Mouse (Mus musculus) layer of hippocampus, postnatal 14 days (tissue): ENCODE results near the gene Trim69. TPM values are rescaled to one million over a fixed set of nuclear protein-coding genes. Genes with fewer than 3 reads are reported as not detected.
A peak's percentile ranks its signal among the peaks of the same experiment; 100 is the strongest.

ENCODE experiments used
- DNase-seq, 2 experiments: peaks; one replicate each; pipeline ENCODE4 v3.0.0; 2021 to 2022; ENCODE audit warnings: low spot score in 2 of 2, mixed read lengths in 1 of 2
- total RNA-seq, 2 experiments: library from RNA; stranded (reverse); gene quantifications; 2 replicates each; pipeline ENCODE4 v1.2.3; 2021

The Trim69 gene
- total RNA-seq, 2 experiments from 2014 or later = not detected

- DNase-seq = no peak
Observed at GRCm38 (mm10) chr2:122152850-122153249, 7.7 kb upstream of the Trim69 start.

- no peak for DNase-seq
Observed at GRCm38 (mm10) chr2:122153681-122154365, 6.7 kb upstream of the Trim69 start.

DNA sequence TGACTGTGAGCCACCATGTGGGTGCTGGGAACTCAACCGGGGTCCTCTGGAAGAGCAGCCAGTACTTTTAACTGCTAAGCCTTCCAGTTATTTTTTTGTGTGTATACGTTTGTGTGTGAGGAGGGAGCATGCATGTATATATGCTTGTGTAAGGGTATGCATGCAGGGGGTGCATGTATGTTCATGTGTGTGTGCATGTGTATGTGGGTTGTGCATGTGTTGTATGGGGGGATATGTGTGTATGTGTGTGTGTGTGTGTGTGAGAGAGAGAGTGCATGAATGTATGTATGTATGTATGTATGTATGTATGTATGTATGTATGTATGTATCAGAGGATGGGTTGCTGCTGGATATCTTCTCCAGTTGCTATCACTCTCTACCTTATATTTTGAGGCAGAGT is 6.0 kb upstream of the Trim69 start:
- no peak for DNase-seq

DNA sequence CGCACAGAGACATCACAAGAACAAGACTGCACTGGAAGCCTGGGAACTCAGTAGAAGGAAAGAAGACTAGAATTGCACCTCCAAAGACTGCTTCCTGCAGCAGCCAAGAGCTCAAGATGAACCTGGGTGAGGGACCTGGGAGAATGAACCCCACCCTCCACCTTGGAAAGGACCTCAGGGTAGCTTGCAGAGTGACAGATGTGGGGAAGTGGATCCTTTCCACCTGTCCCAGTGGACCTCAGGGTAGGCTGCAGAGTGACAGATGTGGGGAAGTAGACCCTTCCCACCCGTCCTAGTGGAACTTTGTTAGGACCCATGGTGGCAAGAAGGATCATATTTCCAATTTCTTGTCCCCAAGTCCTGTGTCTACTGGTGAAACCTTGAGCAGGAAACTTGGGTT is 5.2 kb upstream of the Trim69 start:
- no peak for DNase-seq

GRCm38 (mm10) chr2:122156051-122156700 is 4.3 kb upstream of the Trim69 start:
- no peak for DNase-seq

DNA sequence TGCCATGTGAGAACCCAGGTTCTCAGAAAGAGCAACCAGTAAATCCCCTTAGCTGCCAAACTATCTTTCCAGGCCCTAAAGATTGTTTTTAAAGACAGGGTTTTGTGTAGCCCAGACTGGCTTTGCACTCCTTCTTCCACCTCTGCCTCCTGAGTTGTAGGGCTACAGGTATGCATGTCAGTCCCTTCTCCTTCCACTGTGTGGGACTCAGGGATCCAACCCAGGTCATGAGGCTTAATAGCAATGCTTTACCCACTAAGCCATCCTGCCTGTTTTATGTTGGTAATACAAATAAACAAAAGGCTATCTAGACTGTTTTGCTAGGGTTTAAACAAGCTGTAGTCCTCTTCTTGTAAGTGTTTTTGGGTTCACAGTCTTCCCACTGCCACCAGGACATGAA is 2.9 kb upstream of the Trim69 start:
- no peak for DNase-seq

- DNase-seq = no peak
Observed at GRCm38 (mm10) chr2:122158362-122158802, 2.1 kb upstream of the Trim69 start.

GRCm38 (mm10) chr2:122159667-122160066 is 833 bp upstream of the Trim69 start:
- no peak for DNase-seq

DNA sequence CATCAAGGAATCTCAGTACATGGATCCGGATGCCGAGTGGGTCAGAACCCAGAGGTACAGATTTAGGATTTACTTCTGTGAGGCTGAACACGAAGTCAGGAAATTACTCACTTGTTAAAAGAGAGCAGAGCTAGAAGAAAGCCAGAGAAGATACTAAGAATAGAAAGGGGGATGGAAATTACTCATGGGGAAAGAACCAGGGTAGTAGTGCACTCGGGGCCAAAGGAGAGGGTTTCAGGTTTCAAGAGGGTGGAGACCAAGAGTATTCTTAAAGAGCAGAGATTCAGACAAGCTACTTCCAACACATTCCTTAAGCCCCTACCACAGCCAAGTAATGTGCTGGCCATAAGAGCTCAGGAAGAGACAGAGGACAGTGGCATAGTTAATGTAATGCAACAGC is 1.0 kb downstream of the Trim69 start:
- no peak for DNase-seq

- DNase-seq = no peak
Observed at GRCm38 (mm10) chr2:122162529-122162928, 2.0 kb downstream of the Trim69 start.

DNA sequence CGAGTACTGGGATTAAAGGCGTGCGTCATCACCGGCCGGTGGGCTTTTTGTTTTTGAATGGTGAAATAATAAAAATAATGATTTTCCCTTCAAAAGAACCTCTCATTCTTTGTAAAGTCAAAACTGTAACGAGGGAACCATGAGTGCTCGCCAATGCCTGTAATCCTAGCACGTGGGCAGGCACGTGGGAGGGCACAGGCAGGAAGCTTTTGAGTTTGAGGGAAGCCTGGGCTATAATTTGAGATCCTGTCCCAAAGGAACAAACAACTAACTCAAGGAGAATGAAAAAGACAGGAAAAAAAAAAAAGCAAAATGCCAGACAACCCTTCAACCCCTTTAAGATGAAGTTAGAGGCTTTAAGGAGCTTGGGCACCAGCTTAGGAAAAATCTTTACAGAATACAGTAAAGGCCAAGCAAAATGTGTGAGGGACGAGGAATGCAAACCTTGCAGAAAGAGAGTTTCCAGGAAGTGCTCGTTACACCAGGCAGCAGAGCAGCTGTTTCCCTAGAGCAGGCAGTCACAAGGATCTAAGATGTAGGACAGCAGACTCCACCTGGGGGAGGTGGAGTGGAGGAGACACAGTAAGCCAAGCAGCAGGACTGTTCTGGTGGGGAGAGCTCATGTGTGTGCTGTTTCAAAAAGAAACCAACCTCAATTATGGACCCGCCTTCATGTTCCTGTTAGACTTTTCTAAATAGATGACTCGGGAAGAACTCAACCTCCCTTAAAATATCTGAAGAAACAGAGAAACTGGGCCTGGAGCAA is 3.1 kb downstream of the Trim69 start:
- DNase-seq = no peak

GRCm38 (mm10) chr2:122164293-122164692 is 3.8 kb downstream of the Trim69 start:
- DNase-seq = no peak

- DNase-seq = no peak
Observed at GRCm38 (mm10) chr2:122171292-122171691, 10.8 kb downstream of the Trim69 start.

GRCm38 (mm10) chr2:122172188-122172587 is 11.7 kb downstream of the Trim69 start:
- DNase-seq = no peak

GRCm38 (mm10) chr2:122180051-122180822 is 19.7 kb downstream of the Trim69 start:
- DNase-seq = no peak

DNA sequence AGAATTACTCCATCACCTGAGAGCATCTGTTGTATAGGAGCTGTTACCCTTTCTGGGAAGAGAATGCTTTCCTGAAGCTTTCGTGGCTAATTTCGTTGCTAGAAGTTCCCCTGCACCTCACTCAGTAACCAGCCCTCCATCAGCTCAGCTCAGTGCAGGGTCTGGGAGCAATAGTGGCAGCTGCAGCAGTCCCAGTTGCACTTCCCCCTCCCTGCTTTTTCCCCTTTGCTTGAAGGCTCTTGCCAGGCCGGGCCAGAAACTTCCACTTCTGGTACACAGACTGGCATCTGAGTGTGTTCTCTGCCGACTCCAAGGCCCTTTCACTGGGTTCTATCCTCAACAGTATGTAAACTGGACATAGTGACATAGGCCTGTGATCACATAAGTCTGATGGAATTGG is 24.6 kb downstream of the Trim69 start:
- no peak for DNase-seq

DNA sequence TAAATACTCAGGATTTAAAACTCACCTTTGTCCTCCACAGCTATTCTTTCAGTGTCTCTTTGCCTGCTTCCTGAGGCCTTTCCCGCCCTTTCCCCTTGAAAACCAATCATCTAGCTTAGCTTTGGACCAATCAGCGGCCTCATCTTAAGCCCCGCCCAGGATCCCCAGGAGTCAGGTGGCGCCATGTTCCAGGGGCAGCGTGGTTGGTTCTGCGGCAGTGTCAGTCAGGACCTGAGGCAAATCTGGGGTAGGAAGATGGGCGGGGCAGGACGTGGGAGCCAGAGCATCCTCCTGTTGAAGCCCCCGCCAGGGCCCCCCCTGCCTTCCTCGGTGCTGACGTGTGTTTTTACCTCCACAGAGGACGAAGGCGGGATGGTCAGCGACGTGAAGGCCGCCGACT is 25.6 kb downstream of the Trim69 start, which contains the start of the genes Patl2 and Terb2:
Gene Patl2 (minus strand): TSS at position 84 of the 400 bp plus-strand sequence.
Gene Terb2 (plus strand): TSS at position 167 of the 400 bp plus-strand sequence.
- no peak for DNase-seq

GRCm38 (mm10) chr2:122186751-122187150 is 26.3 kb downstream of the Trim69 start:
- DNase-seq = no peak

DNA sequence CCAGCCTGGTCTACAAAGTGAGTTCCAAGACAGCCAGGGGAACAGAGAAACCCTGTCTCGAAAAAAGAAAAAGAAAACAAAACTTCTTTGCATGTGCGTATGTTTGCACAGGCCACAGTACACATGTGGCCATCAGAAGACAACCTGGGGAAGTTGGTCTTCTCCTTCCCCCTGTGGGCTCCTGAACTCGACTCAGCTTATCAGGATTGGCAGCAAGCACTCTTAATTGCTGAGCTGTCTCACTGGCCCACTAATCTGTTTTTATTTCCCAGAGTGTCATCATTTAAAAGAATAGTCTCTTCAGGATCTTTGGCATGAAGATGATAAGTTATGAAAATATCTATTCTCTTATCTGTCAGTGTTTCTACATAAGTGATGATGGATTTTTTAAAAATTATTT is 31.3 kb downstream of the Trim69 start:
- DNase-seq = no peak

DNA sequence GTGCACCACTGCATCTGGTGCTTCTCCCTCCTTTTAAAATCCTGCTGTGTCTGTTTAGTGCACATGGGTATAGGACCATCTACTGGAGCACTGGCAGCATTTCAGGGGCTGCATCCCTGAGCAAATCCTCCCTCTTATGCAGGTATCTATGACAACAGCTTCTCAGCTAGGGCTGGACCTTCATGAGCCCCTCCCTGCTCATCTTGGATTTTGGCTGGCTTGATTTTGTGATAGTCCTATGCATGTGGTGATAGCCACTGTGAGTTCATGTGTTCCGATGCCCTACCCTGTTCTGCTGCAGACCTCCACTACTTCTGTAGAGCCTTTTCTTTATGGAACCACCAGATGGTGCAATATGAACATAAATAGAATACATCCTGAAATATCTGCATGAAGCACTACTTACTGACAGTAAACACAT is 34.0 kb downstream of the Trim69 start:
- peak; percentile 6 to 69 for DNase-seq

- DNase-seq = no peak
Observed at GRCm38 (mm10) chr2:122201501-122201900, 41.0 kb downstream of the Trim69 start.
